Mouse (Mus musculus) forebrain, embryonic 16.5 days (tissue): ENCODE data around the gene Lage3. TPM values are rescaled to one million over a fixed set of nuclear protein-coding genes. Genes with fewer than 3 reads are reported as not detected.

ENCODE experiments used
- microRNA-seq: library from miRNA; unstranded; fragments of <30 nt; microRNA quantifications from one replicate; pipeline ENCODE4, GENCODE M21; 2017
- polyA plus RNA-seq: library from polyadenylated mRNA; unstranded; fragments of >200 nt; fragmentation: Nextera tagmentation; extraction: Ambion mirVana; gene quantifications from 2 replicates; pipeline ENCODE4 v1.2.1, GENCODE M21; 2015

The Lage3 gene
- polyA plus RNA-seq, 1 experiment from 2014 or later = 68.0 TPM

Small RNA genes lying within 50 kb of the gene (microRNA-seq; reads per million reads assigned to microRNA genes)
- not detected for gene Mir7092

Other genes with a start within 250 kb of the Lage3 start
- gene Opn1mw, start 226.2 kb downstream of the Lage3 start, polyA plus RNA-seq = not detected in 2 replicates
- gene Mecp2, start 218.3 kb downstream of the Lage3 start, polyA plus RNA-seq = 14.9 and 15.6 TPM in 2 replicates
- not detected in 2 replicates for gene Tex28, start 185.8 kb downstream of the Lage3 start, polyA plus RNA-seq
- 0.10 TPM in 1 of 2 replicates, not detected in the other for gene Tktl1, start 176.4 kb downstream of the Lage3 start, polyA plus RNA-seq
- gene Flna, start 103.8 kb downstream of the Lage3 start, polyA plus RNA-seq = 126 and 133 TPM in 2 replicates
- 13.7 and 17.9 TPM in 2 replicates for gene Emd, start 98.9 kb downstream of the Lage3 start, polyA plus RNA-seq
- gene Rpl10, start 82.8 kb downstream of the Lage3 start, polyA plus RNA-seq = 482 and 489 TPM in 2 replicates
- gene Taz, start 71.7 kb downstream of the Lage3 start, polyA plus RNA-seq = 96.3 and 104 TPM in 2 replicates
- gene Dnase1l1, start 71.3 kb downstream of the Lage3 start, polyA plus RNA-seq = 2.8 and 3.1 TPM in 2 replicates
- 202 and 229 TPM in 2 replicates for gene Atp6ap1, start 56.5 kb downstream of the Lage3 start, polyA plus RNA-seq
- gene Gdi1, start 48.6 kb downstream of the Lage3 start, polyA plus RNA-seq = 950 and 1,103 TPM in 2 replicates
- gene Fam50a, start 40.6 kb downstream of the Lage3 start, polyA plus RNA-seq = 68.2 and 68.8 TPM in 2 replicates
- 66.5 and 87.4 TPM in 2 replicates for gene Plxna3, start 24.6 kb downstream of the Lage3 start, polyA plus RNA-seq
- 75.8 and 76.8 TPM in 2 replicates for gene Ubl4a, start 19.6 kb upstream of the Lage3 start, polyA plus RNA-seq
- gene Slc10a3, start 19.7 kb upstream of the Lage3 start, polyA plus RNA-seq = 8.3 and 8.5 TPM in 2 replicates
- gene Fam3a, start 39.7 kb upstream of the Lage3 start, polyA plus RNA-seq = 34.6 and 36.4 TPM in 2 replicates
- 19.8 and 25.8 TPM in 2 replicates for gene Ikbkg, start 39.7 kb upstream of the Lage3 start, polyA plus RNA-seq
- 60.7 and 64.5 TPM in 2 replicates for gene G6pdx, start 75.6 kb upstream of the Lage3 start, polyA plus RNA-seq
- not detected in 2 replicates for gene Gm6880, start 127.8 kb upstream of the Lage3 start, polyA plus RNA-seq
- gene Olfr1326-ps1, start 221.3 kb upstream of the Lage3 start, polyA plus RNA-seq = not detected in 2 replicates
- not detected in 2 replicates for gene Olfr1325, start 239.1 kb upstream of the Lage3 start, polyA plus RNA-seq